Mouse (Mus musculus) forebrain, embryonic 10.5 days (tissue): ENCODE results near the gene Taar3. TPM values are rescaled to one million over a fixed set of nuclear protein-coding genes. Genes with fewer than 3 reads are reported as not detected.

ENCODE experiments used
- DNase-seq: peaks from one replicate; pipeline ENCODE4 v3.0.0-alpha.2; 2017; ENCODE audit warnings: low spot score; ENCODE audit errors: extremely low spot score
- H3K27ac ChIP-seq: fragments of 300-500 bp; sonication (generic); 2 replicates; pipeline ENCODE4 v1.5.1; 2016; ENCODE audit warnings: mild to moderate bottlenecking
- H3K27me3 ChIP-seq: fragments of 300-500 bp; sonication (generic); 2 replicates; pipeline ENCODE4 v1.6.1; 2016; ENCODE audit warnings: mild to moderate bottlenecking; ENCODE audit not compliant: poor library complexity, severe bottlenecking
- H3K36me3 ChIP-seq: fragments of 300-500 bp; sonication (generic); replicated peaks from 2 replicates; pipeline ENCODE4 v1.6.1; 2016; ENCODE audit warnings: mild to moderate bottlenecking, moderate library complexity
- H3K4me1 ChIP-seq: fragments of 300-500 bp; sonication (generic); 2 replicates; pipeline ENCODE4 v1.6.1; 2016
- H3K4me3 ChIP-seq: fragments of 300-500 bp; sonication (generic); 2 replicates; pipeline ENCODE4 v1.5.1; 2016; ENCODE audit warnings: mild to moderate bottlenecking, moderate library complexity
- H3K9me3 ChIP-seq: fragments of 300-500 bp; sonication (generic); 2 replicates; pipeline ENCODE4 v1.6.1; 2016; ENCODE audit warnings: mild to moderate bottlenecking, moderate library complexity
- WGBS: fragments of 180-500 bp; shearing (Covaris S2); methylation state at CpG from one replicate; pipeline ENCODE4 v1.1.7; 2016; 5-methylcytosine and 5-hydroxymethylcytosine counted together
- polyA plus RNA-seq: library from polyadenylated mRNA; unstranded; fragments of >200 nt; fragmentation: Nextera tagmentation; extraction: Ambion mirVana; gene quantifications from 2 replicates; pipeline ENCODE4 v1.2.1, GENCODE M21; 2016

Gene Taar3
- polyA plus RNA-seq, 1 experiment from 2014 or later: not detected

GRCm38 (mm10) chr10:23963444-23963843 is 14.1 kb downstream of the Taar3 start:
- no peaks in the 10 kb centered on the region for H3K4me1 ChIP-seq
- 92% methylated on average over 3 of the region's 3 CpGs for WGBS
- no peak overlapping the region for H3K27ac ChIP-seq
- H3K4me3 ChIP-seq: no peak overlapping the region
- H3K9me3 ChIP-seq: no peaks in the 10 kb centered on the region
- H3K27me3 ChIP-seq: no peaks in the 10 kb centered on the region
- DNase-seq: no peak
- H3K36me3 ChIP-seq: no peaks in the 10 kb centered on the region

- Histone ChIP-seq H3K9me3 (no peaks in the 10 kb centered on the region), H3K27ac (no peak overlapping the region), H3K4me1 (no peaks in the 10 kb centered on the region), H3K36me3 (no peaks in the 10 kb centered on the region), H3K4me3 (no peak overlapping the region), H3K27me3 (no peaks in the 10 kb centered on the region)
- no peak for DNase-seq
- 91% methylated on average over 6 of the region's 6 CpGs for WGBS
Observed at GRCm38 (mm10) chr10:23964921-23965610, 15.7 kb downstream of the Taar3 start.

GRCm38 (mm10) chr10:23970656-23971165 is 21.4 kb downstream of the Taar3 start, which contains the start of gene Taar5:
Taar5 (plus strand) TSS chr10:23970706.
- Histone ChIP-seq H3K9me3 (no peaks in the 10 kb centered on the region), H3K4me3 (no peak within 1 kb of the TSS), H3K27me3 (no peaks in the 10 kb centered on the region), H3K36me3 (no peaks in the 10 kb centered on the region), H3K27ac (no peak within 1 kb of the TSS), H3K4me1 (no peaks in the 10 kb centered on the region)
- DNase-seq: no peak
- WGBS: 90% methylated on average over 11 of the region's 11 CpGs

GRCm38 (mm10) chr10:23971256-23971655 is 21.9 kb downstream of the Taar3 start:
- WGBS: 90% methylated on average over 5 of the region's 5 CpGs
- Histone ChIP-seq H3K9me3 (no peaks in the 10 kb centered on the region), H3K4me3 (no peak overlapping the region), H3K27ac (no peak overlapping the region), H3K36me3 (no peaks in the 10 kb centered on the region), H3K4me1 (no peaks in the 10 kb centered on the region), H3K27me3 (no peaks in the 10 kb centered on the region)
- DNase-seq: no peak

GRCm38 (mm10) chr10:23977958-23978357 is 28.6 kb downstream of the Taar3 start:
- no peak for DNase-seq
- H3K27ac ChIP-seq: no peak overlapping the region
- no peak overlapping the region for H3K4me3 ChIP-seq
- H3K36me3 ChIP-seq: no peaks in the 10 kb centered on the region
- no peaks in the 10 kb centered on the region for H3K4me1 ChIP-seq
- no peaks in the 10 kb centered on the region for H3K9me3 ChIP-seq
- H3K27me3 ChIP-seq: no peaks in the 10 kb centered on the region
- 52% methylated on average over 4 of the region's 4 CpGs for WGBS

GRCm38 (mm10) chr10:23978901-23979705 is 29.7 kb downstream of the Taar3 start:
- no peak overlapping the region for H3K27ac ChIP-seq
- H3K27me3 ChIP-seq: no peaks in the 10 kb centered on the region
- H3K36me3 ChIP-seq: no peaks in the 10 kb centered on the region
- peak; percentile 65 for DNase-seq
- no peaks in the 10 kb centered on the region for H3K9me3 ChIP-seq
- peaks cover 3% of the 10 kb centered on the region for H3K4me1 ChIP-seq
- H3K4me3 ChIP-seq: no peak overlapping the region
- 46% methylated on average over 16 of the region's 16 CpGs for WGBS

- WGBS: 83% methylated on average over 8 of the region's 8 CpGs
- H3K36me3 ChIP-seq: no peaks in the 10 kb centered on the region
- H3K27me3 ChIP-seq: no peaks in the 10 kb centered on the region
- no peak within 1 kb of the TSS for H3K4me3 ChIP-seq
- H3K4me1 ChIP-seq: peaks cover 5% of the 10 kb centered on the region
- no peaks in the 10 kb centered on the region for H3K9me3 ChIP-seq
- H3K27ac ChIP-seq: no peak within 1 kb of the TSS
- DNase-seq: no peak
Observed at GRCm38 (mm10) chr10:23985546-23985945, 36.2 kb downstream of the Taar3 start, which contains the start of gene Taar6. Taar6 (minus strand) TSS chr10:23985646.

- no peak overlapping the region for H3K4me3 ChIP-seq
- 87% methylated on average over 5 of the region's 5 CpGs for WGBS
- H3K9me3 ChIP-seq: no peaks in the 10 kb centered on the region
- no peak for DNase-seq
- H3K4me1 ChIP-seq: peaks cover 5% of the 10 kb centered on the region
- H3K27me3 ChIP-seq: no peaks in the 10 kb centered on the region
- H3K36me3 ChIP-seq: no peaks in the 10 kb centered on the region
- no peak overlapping the region for H3K27ac ChIP-seq
Observed at GRCm38 (mm10) chr10:23986419-23986818, 37.1 kb downstream of the Taar3 start.

GRCm38 (mm10) chr10:23993381-23993780 is 44.0 kb downstream of the Taar3 start, which contains the start of gene Taar7a:
Taar7a (minus strand) TSS chr10:23993481.
- no peak within 1 kb of the TSS for H3K27ac ChIP-seq
- H3K4me1 ChIP-seq: no peaks in the 10 kb centered on the region
- no peaks in the 10 kb centered on the region for H3K27me3 ChIP-seq
- WGBS: 83% methylated on average over 3 of the region's 3 CpGs
- no peaks in the 10 kb centered on the region for H3K36me3 ChIP-seq
- H3K9me3 ChIP-seq: no peaks in the 10 kb centered on the region
- H3K4me3 ChIP-seq: no peak within 1 kb of the TSS
- no peak for DNase-seq

- no peaks in the 10 kb centered on the region for H3K9me3 ChIP-seq
- H3K4me1 ChIP-seq: no peaks in the 10 kb centered on the region
- H3K36me3 ChIP-seq: no peaks in the 10 kb centered on the region
- 85% methylated on average over 1 of the region's 1 CpGs for WGBS
- no peak within 1 kb of the TSS for H3K4me3 ChIP-seq
- DNase-seq: no peak
- H3K27ac ChIP-seq: no peak within 1 kb of the TSS
- H3K27me3 ChIP-seq: no peaks in the 10 kb centered on the region
Observed at GRCm38 (mm10) chr10:23999639-24000038, 50.3 kb downstream of the Taar3 start, which contains the start of gene Taar7b. Taar7b (plus strand) TSS chr10:23999939.
